Mouse (Mus musculus): Measurements from ENCODE around the gene Spata9.
"Not testable (repeated sequence)": the region's sequence is repeated elsewhere in the genome, so short reads cannot be mapped to it uniquely, and the experiment has no call there.

Spata9 gene

GRCm38 (mm10) chr13:75966850-75967249, at the start of gene Spata9:
TSS of gene Spata9 (plus strand) at chr13:75967150.
- DNase-seq: no peak

DNA sequence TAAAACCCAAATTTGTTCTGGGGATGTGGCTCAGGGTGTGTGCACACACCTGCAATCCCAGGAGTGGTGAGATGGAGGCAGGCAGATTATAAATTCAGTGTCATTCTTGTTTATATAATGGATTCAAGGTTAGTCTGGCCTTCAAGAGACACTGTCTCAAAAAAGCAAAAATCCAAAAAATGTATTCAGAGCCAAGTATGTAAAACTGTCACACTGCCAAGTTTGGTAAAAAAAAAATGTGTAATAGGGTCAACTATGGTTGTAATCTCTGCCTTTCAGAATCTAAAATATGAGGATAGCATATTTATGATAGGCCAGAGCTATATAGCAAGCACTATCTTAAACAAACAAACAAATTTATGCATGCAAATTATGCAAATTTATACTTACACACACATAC, 39.0 kb upstream of the Spata9 start:
- no peak for DNase-seq

GRCm38 (mm10) chr13:75929071-75929470, 37.9 kb upstream of the Spata9 start:
- not testable (repeated sequence) for DNase-seq

DNA sequence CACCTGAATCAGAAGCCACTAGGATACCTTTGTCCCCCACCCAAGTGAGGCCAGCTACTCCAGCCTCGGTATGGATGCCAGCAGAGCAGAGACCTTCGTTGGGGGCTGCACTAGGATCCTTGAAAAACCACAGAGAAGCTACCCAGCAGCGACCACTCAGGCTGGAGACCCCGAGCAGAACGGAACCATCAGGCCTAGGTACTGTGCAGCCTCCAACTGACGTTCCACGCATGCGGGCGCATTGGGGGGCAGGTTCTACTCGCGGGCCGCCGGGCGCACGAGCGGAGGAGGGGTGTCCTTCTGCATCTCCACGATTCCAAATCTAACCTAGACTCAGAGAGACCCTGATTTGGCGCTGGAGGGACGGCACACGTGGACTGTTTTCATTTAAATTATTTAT, 36.9 kb upstream of the Spata9 start:
- DNase-seq: no peak

DNA sequence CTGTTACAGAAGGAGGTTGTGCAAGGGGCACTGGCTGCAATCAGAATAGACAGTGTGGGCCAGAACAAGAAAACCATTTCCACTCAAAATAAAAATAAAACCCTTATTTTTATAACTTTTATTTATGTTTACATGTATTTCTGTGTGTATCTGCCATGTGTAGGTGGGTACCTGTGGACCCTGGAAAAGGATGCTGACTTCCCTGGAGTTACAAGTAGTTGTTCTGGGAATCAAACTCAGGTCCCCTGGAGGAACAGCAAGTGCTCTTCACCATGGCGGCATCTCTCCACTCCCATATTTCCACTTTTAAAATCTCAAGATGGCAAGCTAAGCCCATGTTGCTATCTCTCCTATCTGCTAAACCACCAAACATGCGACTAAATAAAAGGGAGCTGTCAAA, 36.3 kb upstream of the Spata9 start:
- no peak for DNase-seq

DNA sequence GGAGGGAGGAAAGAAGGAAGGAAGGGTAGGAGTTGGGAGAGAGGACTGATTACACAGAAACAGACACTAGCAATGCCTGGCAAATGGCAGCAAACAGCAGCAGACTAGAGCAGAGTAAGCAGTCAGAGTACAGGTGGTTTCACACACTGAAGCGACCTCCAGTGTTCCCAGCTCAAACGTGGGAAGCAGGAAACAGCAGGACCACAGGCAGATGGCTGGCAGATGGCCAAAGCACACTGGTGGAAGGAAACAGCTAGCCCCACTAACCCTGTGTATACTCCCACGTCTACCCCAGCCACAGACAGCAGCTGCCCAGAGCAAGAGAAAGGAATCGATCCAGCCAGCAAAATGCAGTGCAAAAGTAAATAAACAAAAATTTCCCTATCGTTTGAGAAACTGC, 35.9 kb upstream of the Spata9 start:
- DNase-seq: peak; percentile 13

DNA sequence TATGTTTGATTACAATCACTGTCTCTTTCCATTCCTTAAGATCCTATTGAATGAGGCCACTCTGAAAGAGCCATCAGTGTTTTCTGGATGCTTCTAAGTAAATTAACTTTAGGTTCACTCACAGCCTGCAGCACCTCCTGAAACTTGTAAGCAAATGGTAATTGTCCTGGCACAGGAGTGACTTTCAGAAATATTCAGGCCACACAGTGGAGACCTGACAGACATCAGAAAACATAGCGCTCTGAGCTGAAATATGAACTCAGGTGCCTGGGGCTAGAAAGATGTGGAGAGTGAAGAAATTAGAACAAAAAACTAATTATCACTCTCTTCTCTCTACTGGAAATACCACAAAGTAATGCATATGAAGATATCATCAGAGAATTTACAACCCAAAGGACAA, 33.7 kb upstream of the Spata9 start:
- DNase-seq: no peak

DNA sequence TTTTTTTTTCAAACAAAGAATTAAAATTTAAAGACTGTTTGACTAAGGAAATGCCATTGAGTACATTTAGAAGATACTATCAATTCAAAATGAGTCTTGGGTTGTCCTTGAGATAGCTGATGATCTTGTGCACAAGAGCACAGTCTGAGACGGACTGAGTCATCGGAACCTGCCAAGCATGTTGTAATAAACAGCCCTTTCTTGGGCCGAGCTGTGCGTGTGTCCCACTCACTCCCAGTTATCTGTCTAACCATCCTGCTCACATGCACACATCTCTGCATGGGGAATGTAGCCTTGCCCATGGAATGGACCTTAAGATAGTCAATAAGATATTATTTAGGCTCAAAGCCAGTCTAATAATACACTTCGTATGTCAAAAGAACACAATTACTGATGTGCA, 28.1 kb upstream of the Spata9 start:
- no peak for DNase-seq

- peak; percentile 5 for DNase-seq
These were observed 26.0 kb upstream of the Spata9 start for GRCm38 (mm10) chr13:75940791-75941517.

DNA sequence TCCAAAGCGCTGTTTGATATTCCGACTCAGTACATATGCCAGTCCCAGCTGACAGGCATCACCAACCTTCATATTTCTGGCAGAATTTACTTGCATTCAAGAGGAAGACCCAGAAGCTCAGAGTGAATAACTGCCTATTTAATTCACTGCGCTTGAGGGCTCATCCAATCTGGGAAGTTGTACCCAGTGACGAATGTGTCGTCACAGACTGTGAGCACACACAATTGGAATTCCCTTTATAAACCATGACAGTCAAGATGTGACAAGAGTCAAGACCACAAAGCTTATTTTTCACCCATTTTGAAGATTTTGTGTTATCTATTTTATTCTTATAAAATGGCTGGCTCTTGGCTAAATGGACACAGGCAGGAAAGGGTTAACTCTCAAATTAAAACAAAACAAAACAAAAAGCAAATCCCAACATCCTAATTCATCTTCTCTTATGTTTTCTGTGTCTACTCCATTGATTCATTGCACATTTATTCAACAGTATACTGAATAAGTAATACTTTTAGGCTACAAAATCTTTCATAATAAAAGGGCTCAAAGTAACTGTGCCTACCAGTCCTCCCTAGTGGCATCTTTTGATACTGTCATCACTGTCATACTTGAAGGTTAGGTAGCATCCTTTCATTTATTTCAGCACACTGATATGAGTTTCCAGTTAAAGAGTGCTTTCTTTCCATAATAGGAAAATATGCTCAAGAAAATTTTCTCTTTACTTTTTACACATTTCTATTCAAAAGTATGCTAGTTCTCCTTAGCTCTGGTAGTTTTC, 25.2 kb upstream of the Spata9 start:
- DNase-seq: no peak

GRCm38 (mm10) chr13:75942731-75943130, 24.2 kb upstream of the Spata9 start:
- peak; percentile 4 for DNase-seq

DNA sequence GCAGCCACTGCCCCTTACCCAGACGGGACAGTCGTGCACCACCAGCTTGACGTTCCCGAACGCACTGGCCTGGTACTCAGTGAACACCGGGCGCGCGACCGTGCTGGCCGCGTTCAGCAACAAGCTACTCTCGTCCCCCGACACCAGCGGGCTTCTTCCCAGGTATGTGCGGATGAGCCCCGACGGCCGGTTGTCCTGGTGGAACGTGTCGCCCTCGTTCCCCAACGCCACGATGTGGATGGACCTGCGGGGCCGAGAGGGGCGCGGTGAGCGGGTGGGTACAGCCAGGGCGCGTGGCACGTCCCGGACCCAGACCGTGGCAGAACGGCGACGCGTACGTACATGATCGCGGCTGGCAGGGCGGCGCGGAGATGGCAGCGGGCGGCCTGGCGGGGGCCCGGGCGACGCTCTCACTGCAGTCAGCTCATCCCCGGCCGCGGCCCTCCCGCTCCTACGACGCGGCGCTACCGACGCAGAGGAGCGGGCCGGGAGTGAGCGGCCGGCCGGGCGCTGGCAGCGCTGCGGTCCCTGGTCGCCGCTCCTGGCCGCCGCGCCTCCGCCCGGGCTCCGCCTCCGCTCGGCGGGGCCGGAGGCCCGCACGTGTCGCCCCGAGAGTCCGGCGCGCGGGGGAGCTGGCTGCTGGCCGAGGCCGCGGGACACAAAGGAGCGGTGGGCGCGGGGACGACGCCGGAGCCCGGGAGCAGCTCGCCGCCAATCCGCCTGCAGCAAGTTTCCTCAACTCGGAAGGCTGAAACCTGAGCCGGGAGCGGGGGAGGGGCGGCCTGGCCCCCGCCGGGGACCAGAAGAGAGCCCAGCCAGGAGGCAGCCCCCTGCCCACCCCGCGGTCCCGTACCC, 23.5 kb upstream of the Spata9 start, which contains the start of gene Rhobtb3:
Gene Rhobtb3, minus strand, starts transcription at position 737 of the 855 bp plus-strand sequence.
- peak; percentile 52 for DNase-seq

DNA sequence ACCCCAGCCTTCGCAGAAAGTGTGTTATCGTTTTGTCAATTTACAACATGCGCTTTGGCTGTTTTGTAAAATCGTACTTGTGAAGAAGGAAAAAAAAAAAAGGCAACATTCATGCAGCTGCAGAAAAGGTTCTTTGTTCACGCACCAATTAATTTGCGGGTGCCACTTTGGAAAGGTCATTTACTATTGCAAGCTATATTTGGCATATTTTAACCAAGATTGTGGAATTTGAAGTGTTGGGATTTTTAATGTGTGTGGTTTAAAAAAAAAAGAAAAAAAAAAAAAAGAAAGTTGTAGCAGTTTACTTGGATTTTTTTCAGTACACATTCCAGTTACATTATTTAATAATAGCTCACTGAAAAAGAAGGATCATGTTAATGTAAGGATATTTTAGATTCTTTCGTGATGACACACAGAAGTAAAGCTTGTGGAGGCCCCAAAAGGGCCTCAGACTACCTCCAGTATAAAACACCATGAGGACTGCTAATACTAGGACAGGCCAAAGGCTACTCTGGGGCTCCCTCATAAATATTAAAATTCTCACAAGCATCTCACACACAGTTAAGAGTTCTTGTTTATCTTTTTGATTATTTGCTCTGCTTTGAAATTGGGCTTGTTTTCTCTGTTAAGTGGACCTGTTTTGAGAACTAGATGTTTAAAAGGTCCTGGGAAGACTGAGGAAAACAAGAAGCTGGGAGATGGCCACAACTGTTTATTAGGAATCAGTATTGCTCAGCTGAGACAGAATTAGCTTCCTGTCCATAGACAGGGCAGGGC, 22.7 kb upstream of the Spata9 start:
- no peak for DNase-seq

- no peak for DNase-seq
These were observed 16.7 kb upstream of the Spata9 start for GRCm38 (mm10) chr13:75950295-75950694.

DNA sequence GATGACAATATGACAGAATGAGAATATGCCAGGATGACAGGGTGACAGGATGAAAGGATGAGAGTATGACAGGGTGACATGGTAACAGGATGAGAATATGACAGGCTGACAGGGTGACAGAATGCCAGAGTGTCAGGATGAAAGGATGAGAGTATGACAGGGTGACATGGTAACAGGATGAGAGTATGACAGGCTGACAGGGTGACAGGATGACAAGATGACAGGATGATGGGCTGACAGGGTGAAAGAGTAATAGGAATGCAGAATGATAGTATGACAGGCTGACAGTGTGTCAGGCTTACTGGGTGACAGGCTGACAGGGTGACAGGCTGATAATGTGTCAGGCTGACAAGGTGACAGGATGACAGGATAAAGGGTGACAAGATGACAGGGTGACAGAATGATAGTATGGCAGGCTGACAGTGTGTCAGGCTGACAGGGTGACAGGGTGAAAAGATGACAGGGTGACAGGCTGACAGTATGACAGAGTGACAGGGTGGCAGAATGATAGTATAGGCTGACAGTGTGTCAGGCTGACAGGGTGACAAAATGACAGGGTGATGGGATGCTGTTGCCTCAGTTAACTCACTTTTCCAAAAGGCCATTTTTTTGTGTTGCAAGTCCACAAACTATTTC, 11.5 kb upstream of the Spata9 start:
- no peak for DNase-seq

DNA sequence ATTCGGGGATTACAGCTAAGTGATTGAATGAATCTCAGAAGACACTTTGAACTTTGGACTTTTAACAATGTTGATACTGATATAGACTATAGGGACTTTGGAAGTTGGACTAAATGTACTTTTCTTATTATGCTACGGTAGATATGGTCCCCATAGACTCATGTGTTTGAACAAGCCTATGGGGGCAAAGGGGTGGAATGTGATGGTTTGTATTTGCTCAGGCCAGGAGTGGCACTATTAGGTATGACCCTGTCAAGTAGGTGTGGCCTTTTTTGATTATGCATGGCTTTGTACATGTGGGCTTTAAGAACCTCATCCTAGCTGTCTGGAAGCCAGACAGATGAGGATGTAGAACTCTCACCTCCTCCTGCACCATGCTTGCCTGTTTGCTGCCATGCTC, 7.5 kb downstream of the Spata9 start:
- no peak for DNase-seq

- DNase-seq: no peak
These were observed 8.7 kb downstream of the Spata9 start for GRCm38 (mm10) chr13:75975629-75976028.

DNA sequence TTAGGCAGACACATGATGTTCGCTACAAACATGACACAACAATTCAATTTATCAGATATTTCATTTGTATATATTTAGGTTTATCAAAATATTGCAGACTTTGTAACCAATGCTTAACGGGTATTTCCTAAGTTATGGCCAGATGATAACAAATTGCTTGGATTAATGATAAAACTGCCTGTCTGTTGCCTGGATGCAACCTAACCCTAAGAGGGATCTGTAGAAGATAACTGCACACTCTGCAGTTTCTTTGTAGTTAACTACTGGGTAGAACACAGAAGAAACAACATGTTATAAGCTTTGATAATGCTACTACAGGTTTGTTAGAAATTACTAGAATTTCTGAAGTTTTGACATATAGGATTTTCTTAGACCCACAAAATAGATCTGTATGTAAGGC, 9.3 kb downstream of the Spata9 start:
- no peak for DNase-seq

GRCm38 (mm10) chr13:75976649-75977048, 9.7 kb downstream of the Spata9 start:
- DNase-seq: no peak

DNA sequence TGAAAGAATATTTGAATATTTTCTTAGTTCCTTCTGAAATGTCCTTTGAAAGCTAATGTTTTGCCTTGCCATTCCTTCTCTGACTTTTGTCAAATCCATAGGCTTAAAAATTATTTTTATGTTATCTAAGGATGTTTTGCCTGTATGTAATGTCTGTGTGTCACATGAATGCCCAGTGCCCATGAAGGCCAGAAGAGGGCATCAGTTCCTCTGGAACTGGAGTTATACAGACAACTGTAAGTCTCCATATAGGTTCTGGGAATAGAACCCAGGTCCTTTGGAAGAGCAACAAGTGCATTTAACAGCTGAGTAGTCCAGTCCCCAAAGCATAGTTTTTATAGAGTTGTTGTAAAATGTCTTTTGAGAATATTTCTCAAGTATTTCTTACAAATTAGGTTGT, 15.0 kb downstream of the Spata9 start:
- peak; percentile 43 for DNase-seq

DNA sequence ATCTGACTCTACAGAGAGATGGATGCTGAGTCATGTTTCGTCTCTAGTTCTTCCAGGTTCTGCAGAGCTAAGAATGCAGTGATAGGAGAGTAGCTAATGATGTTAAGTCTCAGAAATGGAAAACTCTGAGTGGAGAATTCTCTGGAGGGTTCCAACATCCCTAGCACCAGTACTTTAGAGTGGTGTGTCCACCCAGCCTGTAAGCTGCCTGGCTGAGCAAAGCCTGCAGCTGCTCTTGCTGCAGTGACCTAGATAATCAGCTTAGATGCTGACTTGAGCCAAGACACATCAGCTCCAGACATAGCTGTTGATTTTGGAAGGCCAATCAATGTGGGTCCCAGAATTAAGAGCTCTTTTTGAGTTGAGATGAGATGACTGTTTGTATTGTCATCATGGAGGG, 21.1 kb downstream of the Spata9 start:
- no peak for DNase-seq
